Mouse (Mus musculus) liver, embryonic 14.5 days (tissue): ENCODE measurements at regions not wholly inside any gene's neighbourhood (a gene's known extent, or its start where the extent isn't known, plus 50 kb on each side); places are given as distances from the start of the nearest gene placed in this dataset.

Experiments used
- ATAC-seq: fragments of 200-750 bp; cut with Nextera tagmentation; 2 replicates; pipeline ENCODE4 v1.8.0; 2017; ENCODE audit warnings: moderate number of reproducible peaks, mild to moderate bottlenecking, moderate library complexity; ENCODE audit not compliant: insufficient read depth
- DNase-seq, 3 experiments: peaks; one replicate each; pipeline ENCODE4 v3.0.0-alpha.2; 2012 to 2013; ENCODE audit warnings: low read depth in 3 of 3, low spot score in 3 of 3
- H3K27ac ChIP-seq: fragments of 300-500 bp; sonication (generic); 2 replicates; pipeline ENCODE4 v1.5.1; 2014; ENCODE audit warnings: moderate library complexity, mild to moderate bottlenecking, control low read depth, inconsistent platforms
- H3K27me3 ChIP-seq: fragments of 300-500 bp; sonication (generic); 2 replicates; pipeline ENCODE4 v1.6.1; 2014; ENCODE audit warnings: mild to moderate bottlenecking, low read length, moderate library complexity; ENCODE audit not compliant: control insufficient read depth, insufficient read depth
- H3K36me3 ChIP-seq: fragments of 300-500 bp; sonication (generic); replicated peaks from 2 replicates; pipeline ENCODE4 v1.6.1; 2014; ENCODE audit warnings: low read depth; ENCODE audit not compliant: control insufficient read depth, insufficient read depth
- H3K4me1 ChIP-seq, 2 experiments: fragments of 200-500 bp in 1 of 2; fragments of 300-500 bp in 1 of 2; sonication (generic) in 1 of 2; replicated peaks; 2 replicates each; pipeline ENCODE4 v1.6.1; 2012 to 2014; ENCODE audit warnings: antibody characterized with exemption in 1 of 2, inconsistent platforms in 1 of 2, low read length in 1 of 2; ENCODE audit not compliant: control insufficient read depth in 2 of 2, insufficient read depth in 2 of 2
- H3K4me2 ChIP-seq: fragments of 300-500 bp; sonication (generic); 2 replicates; pipeline ENCODE4 v1.6.1; 2014; ENCODE audit warnings: low read depth, mild to moderate bottlenecking, control low read depth, moderate library complexity
- H3K4me3 ChIP-seq, 2 experiments: fragments of 200-500 bp in 1 of 2; fragments of 300-500 bp in 1 of 2; sonication (generic) in 1 of 2; 2 replicates each; pipeline ENCODE4 v1.5.1; 2012 to 2014; ENCODE audit warnings: low read depth in 2 of 2, low read length in 2 of 2, mild to moderate bottlenecking in 2 of 2, control low read depth in 1 of 2, inconsistent platforms in 1 of 2, moderate library complexity in 1 of 2; ENCODE audit not compliant: insufficient read depth in 1 of 2
- H3K9ac ChIP-seq: fragments of 300-500 bp; sonication (generic); replicated peaks from 2 replicates; pipeline ENCODE4 v1.6.1; 2014; ENCODE audit warnings: mild to moderate bottlenecking, control low read depth, moderate library complexity
- H3K9me3 ChIP-seq: fragments of 300-500 bp; sonication (generic); 2 replicates; pipeline ENCODE4 v1.6.1; 2016; ENCODE audit warnings: low read length, mixed read lengths; ENCODE audit not compliant: control insufficient read depth
- CTCF ChIP-seq: IDR thresholded peaks from 2 replicates; pipeline ENCODE4 v1.5.1; 2016; ENCODE audit warnings: antibody characterized with exemption, low read depth, control low read depth
- EP300 ChIP-seq: IDR thresholded peaks from 2 replicates; pipeline ENCODE4 v1.6.1; 2016; ENCODE audit warnings: antibody characterized with exemption, low read depth
- WGBS: fragments of 180-500 bp; shearing (Covaris S2); extraction: QIAGEN DNeasy Blood & Tissue Kit; methylation state at CpG from one replicate; pipeline ENCODE4 v1.1.7; 2014; ENCODE audit not compliant: insufficient replicate concordance; 5-methylcytosine and 5-hydroxymethylcytosine counted together

GRCm38 (mm10) chr3:77197828-77198227 is 1123.8 kb downstream of the Fstl5 start:
- TF ChIP-seq CTCF (no peak), EP300 (no peak)

GRCm38 (mm10) chr3:77198265-77198664 is 1124.2 kb downstream of the Fstl5 start:
- Histone ChIP-seq H3K27me3 (no peaks in the 10 kb centered on the region), H3K27ac (no peak overlapping the region), H3K4me2 (no peak overlapping the region), H3K9me3 (no peaks in the 10 kb centered on the region), H3K9ac (no peak overlapping the region), H3K4me1 (no peaks in the 10 kb centered on the region), H3K4me3 (no peak overlapping the region), H3K36me3 (no peaks in the 10 kb centered on the region)
- DNase-seq (no peak), ATAC-seq (no peak)
- TF ChIP-seq CTCF, result no peak
- no peak for TF ChIP-seq EP300
- 86% methylated on average over 2 of the region's 2 CpGs for WGBS

More at GRCm38 (mm10) chr3:77197828-77198227, 1123.8 kb downstream of the Fstl5 start:
- Histone ChIP-seq H3K36me3 (no peaks in the 10 kb centered on the region), H3K4me1 (no peaks in the 10 kb centered on the region), H3K27me3 (no peaks in the 10 kb centered on the region), H3K9me3 (no peaks in the 10 kb centered on the region), H3K4me3 (no peak overlapping the region), H3K9ac (no peak overlapping the region), H3K4me2 (no peak overlapping the region), H3K27ac (no peak overlapping the region)
- 53% methylated on average over 1 of the region's 1 CpGs for WGBS
- ATAC-seq (no peak), DNase-seq (no peak)

GRCm38 (mm10) chr3:77226007-77226406 is 1151.9 kb downstream of the Fstl5 start:
- 33% methylated on average over 1 of the region's 1 CpGs for WGBS
- no peaks in the 10 kb centered on the region for H3K9me3 ChIP-seq
- H3K9ac ChIP-seq, result no peak overlapping the region
- no peak overlapping the region for H3K4me2 ChIP-seq
- ATAC-seq (no peak), DNase-seq (no peak)
- no peaks in the 10 kb centered on the region for H3K27me3 ChIP-seq
- no peaks in the 10 kb centered on the region for H3K36me3 ChIP-seq
- no peak overlapping the region for H3K4me3 ChIP-seq
- no peak for TF ChIP-seq EP300
- no peak for TF ChIP-seq CTCF
- H3K4me1 ChIP-seq, result no peaks in the 10 kb centered on the region
- no peak overlapping the region for H3K27ac ChIP-seq
